Mouse (Mus musculus) c-Kit-positive CD71-positive TER-119-negative erythroid progenitor cells, embryonic 14.5 days (primary cell): ENCODE measurements around the gene Kdm4b.

Experiments used
- DNase-seq: peaks from one replicate; pipeline ENCODE4 v3.0.0-alpha.2; 2013; ENCODE audit warnings: low read depth

The Kdm4b gene

DNA sequence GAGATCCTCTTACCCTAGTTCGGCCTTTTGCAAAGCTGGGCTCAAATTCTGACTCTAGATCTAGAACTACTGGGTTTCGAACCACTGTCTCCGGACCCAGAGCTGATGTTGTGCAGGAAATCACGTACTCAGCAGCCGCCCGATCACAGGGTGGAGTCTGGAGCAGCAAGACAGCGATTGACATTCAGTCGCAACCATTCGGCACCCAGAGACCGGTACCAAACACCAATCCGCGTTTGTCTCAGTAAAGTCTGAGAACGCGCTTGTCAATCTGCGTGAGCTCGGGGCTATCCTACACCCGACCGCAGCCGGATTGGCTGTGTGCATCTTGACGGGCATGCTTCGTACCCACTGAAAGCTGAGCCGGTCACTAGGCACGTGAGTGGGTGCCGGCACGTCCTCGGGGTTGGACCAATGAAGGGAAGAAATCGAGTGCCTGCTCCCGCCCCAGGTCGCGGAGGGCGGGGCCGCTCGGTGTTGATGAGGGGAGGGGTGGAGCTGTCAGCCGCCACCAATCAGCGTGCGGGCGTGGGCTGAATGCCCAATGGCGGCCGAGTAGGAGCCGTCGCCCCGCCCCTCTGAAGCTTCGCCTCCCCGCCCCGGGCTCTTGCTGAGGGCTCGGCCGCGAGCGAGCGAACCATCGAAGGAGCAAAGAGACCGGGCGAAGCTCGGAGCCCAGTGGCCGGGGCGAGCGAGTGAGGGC lies at the start of gene Kdm4b:
Gene Kdm4b, plus strand, starts transcription at position 613 of the 703 bp plus-strand sequence.
- DNase-seq: peak; percentile 97

DNA sequence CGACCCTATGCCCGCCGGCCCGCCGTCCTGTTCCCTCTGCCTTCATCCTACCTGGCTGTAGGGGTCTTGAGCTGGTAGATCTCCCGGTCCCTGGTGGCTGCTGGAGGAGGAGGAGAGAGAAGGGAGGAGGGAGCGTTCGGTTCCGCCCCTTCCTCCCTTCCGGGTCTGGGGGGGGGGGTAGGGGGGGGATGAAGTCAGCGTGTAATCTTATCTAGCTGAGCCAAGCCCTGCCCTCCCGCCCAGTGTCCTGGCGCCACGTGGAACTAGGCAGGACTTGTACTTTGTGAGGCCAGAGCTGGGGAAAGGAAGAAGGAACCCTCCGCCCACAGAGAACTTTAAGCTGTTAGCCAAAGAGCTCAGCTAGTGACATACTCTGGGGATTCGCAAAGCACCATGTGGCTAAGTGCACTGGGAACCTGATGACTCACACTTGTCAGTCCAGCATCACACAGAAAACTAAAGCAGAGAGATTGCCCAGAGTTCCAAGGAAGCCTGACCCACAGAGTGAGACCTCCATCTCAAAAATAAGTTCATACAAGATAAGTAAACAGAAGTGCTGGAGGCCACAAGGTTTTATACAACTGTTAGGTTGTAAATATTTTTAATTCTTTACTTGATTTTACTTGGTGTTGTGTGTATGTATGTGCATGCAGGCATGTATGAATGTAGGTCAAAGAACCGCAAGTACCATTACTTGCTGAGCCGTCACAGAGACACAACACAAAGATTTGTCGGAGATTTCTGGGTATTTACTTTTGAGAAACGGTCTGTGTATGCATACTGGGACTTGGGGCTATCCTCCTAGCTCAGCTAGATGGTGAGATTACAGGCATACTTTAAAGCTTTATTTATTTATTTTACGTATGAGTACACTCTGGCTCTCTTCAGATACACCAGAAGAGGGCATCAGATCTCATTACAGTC lies 49.0 kb upstream of the Kdm4b start, which contains the start of gene Ticam1:
Gene Ticam1, minus strand, starts transcription at position 144 of the 924 bp plus-strand sequence.
- DNase-seq: peak; percentile 93

DNA sequence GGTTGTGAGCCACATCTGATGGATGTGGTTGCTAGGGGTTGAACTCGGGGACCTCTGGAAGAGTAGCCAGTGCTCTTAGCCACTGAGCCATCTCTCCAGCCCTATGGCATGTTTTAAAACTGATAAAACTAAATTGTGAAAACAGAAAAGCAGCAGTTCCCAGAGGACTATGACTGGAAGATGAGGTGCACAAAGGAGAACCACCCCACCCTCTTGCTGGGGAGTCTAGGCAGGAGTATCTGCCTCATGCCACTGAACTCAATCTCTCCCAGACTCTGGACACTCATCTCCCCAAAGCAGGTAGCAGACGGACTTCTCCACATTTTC lies 48.3 kb upstream of the Kdm4b start:
- DNase-seq: no peak

- DNase-seq: no peak
These were observed 47.5 kb upstream of the Kdm4b start for GRCm38 (mm10) chr17:56278340-56278739.

DNA sequence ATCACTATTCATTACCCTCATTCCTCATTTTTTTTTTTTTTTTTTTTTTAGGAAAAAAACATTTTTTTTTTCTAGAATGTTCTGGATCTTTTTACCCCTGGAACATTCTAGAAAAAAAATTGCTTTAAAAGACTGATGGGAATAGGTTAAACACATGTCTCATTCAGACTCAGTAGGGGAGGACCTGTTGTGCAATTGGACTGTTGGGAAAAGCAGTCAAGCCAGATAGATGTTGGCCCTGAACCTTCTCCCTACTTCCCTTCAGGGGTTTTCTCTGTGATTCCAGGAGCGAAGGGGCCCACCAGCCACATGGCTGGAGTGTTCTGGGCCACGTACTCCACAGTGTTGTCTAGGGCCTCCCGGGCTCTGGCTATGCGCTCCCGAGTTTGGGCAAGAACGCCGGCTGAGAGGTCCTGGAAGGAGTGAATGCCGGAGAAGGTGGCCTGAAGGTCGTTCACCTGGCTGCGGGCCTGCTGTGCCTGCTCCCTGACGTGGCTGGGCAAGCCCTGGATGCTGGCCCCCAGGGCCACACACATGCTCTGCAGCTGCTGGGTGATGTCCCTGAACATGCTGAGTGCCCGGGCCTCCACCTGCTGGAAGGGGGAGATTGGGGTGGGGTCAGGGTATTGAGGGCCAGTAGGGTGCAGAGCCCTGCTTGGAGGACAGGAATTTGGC lies 46.2 kb upstream of the Kdm4b start:
- DNase-seq: no peak

- no peak for DNase-seq
These were observed 44.7 kb upstream of the Kdm4b start for GRCm38 (mm10) chr17:56281193-56281592.

GRCm38 (mm10) chr17:56282802-56283201 lies 43.1 kb upstream of the Kdm4b start:
- no peak for DNase-seq

GRCm38 (mm10) chr17:56283316-56283715 lies 42.5 kb upstream of the Kdm4b start:
- no peak for DNase-seq

GRCm38 (mm10) chr17:56285995-56286394 lies 39.9 kb upstream of the Kdm4b start:
- no peak for DNase-seq

- no peak for DNase-seq
These were observed 38.0 kb upstream of the Kdm4b start for GRCm38 (mm10) chr17:56287830-56288229.

GRCm38 (mm10) chr17:56288866-56289265 lies 37.0 kb upstream of the Kdm4b start:
- no peak for DNase-seq

GRCm38 (mm10) chr17:56289371-56290331 lies 36.2 kb upstream of the Kdm4b start:
- DNase-seq: peak; percentile 59

GRCm38 (mm10) chr17:56290388-56291170 lies 35.3 kb upstream of the Kdm4b start:
- DNase-seq: peak; percentile 91

GRCm38 (mm10) chr17:56291171-56291511 lies 34.7 kb upstream of the Kdm4b start:
- peak; percentile 88 for DNase-seq

GRCm38 (mm10) chr17:56291826-56292475 lies 33.9 kb upstream of the Kdm4b start:
- DNase-seq: no peak

DNA sequence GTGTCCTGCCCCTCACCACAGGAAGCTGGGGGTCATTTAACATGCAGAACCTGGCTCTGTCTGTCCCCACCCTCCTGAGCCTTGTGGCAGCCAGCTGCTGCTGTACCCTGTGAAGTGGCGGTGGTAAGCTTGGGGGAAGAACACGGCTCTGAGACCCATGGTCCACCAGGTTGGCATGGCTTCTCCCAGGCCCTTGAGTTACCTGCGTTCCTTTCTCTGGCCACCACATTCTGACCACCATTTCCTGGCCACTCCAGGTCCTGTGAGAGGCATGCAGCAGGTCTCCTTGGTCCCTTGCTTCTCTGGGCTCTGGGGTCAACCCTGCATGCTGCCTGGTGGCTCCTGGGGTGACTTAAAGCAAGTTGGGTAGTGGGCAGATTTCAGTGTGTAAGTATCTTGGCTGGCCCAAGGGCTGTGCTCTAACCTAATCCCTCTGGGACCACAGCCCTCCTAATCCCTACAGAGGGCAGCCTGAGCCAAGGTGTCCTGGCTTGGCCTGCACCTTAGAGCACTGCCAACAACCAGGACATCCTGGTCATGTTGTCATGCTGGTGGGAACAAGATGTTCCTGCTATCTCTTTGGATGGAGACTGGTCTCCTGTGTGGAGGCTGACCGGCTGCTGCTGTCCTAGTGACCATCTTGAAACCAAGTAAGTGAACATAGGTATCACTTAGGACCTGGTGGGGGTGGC lies 33.2 kb upstream of the Kdm4b start, which contains the start of gene Plin3:
Gene Plin3, minus strand, starts transcription at position 343 of the 692 bp plus-strand sequence.
- no peak for DNase-seq

- no peak for DNase-seq
These were observed 32.6 kb upstream of the Kdm4b start for GRCm38 (mm10) chr17:56293291-56293690.

- DNase-seq: no peak
These were observed 31.6 kb upstream of the Kdm4b start for GRCm38 (mm10) chr17:56294241-56294640.

GRCm38 (mm10) chr17:56296201-56296600 lies 29.7 kb upstream of the Kdm4b start:
- no peak for DNase-seq
